Mouse (Mus musculus): ENCODE data around the gene Spta1.

Gene Spta1

GRCm38 (mm10) chr1:174172605-174173004, at the start of gene Spta1:
Gene Spta1 (plus strand): TSS chr1:174172776.
- in situ Hi-C loops (cut with MboI, MseI) = no loop called here

- in situ Hi-C loops (cut with MboI, MseI) = no loop called here
Measured at GRCm38 (mm10) chr1:174131217-174131616, 41.4 kb upstream of the Spta1 start, which contains the start of gene Olfr424. Gene Olfr424 (plus strand): TSS chr1:174131517.

- in situ Hi-C loops (cut with MboI, MseI) = no loop called here
Measured at GRCm38 (mm10) chr1:174131999-174132398, 40.6 kb upstream of the Spta1 start.

- in situ Hi-C loops (cut with MboI, MseI) = no loop called here
Measured at GRCm38 (mm10) chr1:174141384-174141783, 31.2 kb upstream of the Spta1 start.

GRCm38 (mm10) chr1:174146696-174147095, 25.9 kb upstream of the Spta1 start:
- in situ Hi-C loops (cut with MboI, MseI) = no loop called here

GRCm38 (mm10) chr1:174149289-174149688, 23.3 kb upstream of the Spta1 start:
- in situ Hi-C loops (cut with MboI, MseI) = no loop called here

DNA sequence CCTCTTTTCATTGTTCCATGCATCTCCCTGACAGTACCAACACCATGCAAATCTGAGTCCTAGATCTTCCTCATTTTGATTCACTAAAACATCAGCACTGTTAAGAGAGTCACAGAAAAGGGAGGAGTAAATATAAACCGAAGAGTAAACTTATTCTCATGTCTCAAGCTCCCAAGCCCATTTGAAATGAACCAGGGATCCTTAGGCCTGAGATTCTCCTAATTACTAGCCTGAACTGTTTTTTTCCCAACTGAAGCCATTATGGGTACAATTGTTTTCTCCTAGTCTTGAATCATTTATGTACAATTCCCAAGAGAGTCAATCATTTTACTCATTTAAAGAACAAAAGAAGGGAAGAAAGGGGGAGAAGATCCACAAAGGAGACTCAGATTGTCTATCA, 17.2 kb upstream of the Spta1 start, which contains the start of gene Olfr420:
TSS of gene Olfr420 (plus strand) at position 301 of the 400 bp plus-strand sequence.
- in situ Hi-C loops (cut with MboI, MseI) = no loop called here

GRCm38 (mm10) chr1:174157622-174158021, 15.0 kb upstream of the Spta1 start:
- in situ Hi-C loops (cut with MboI, MseI) = no loop called here

- in situ Hi-C loops (cut with MboI, MseI) = no loop called here
Measured at GRCm38 (mm10) chr1:174158512-174158911, 14.1 kb upstream of the Spta1 start.

DNA sequence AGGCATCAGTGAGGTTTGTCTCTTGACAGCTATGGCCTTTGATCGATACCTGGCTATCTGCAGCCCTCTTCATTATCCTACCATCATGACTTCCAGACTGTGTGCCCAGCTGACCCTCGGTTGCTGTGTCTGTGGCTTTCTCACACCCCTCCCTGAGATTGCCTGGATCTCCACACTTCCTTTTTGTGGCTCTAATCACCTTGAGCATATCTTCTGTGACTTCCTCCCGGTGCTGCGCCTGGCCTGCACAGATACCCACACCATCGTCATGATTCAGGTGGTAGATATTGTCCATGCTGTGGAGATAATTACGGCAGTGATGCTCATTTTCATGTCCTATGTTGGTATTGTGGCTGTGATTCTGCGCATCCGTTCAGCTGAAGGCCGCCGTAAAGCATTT, 13.5 kb upstream of the Spta1 start:
- in situ Hi-C loops (cut with MboI, MseI) = no loop called here

DNA sequence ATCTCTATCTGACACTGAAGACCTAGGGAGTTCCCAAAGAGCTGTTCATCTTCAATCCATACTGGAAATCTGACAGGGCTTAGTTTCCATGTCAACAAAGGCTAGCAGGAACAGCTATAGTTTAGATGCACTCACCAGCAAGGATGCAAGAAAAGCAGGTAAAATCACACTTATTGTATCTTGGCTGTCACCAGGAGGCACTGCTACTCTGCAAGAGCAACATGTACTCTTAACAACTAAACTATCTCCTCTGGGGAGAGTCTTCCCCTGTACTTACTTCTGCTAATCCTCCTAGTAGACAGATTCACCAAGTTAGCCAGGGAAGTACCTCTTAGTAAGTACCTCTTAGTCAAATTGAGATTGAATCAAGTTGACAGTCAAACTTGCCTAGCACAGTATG, 3.6 kb upstream of the Spta1 start:
- in situ Hi-C loops (cut with MboI, MseI) = no loop called here

- in situ Hi-C loops (cut with MboI, MseI) = no loop called here
Measured at GRCm38 (mm10) chr1:174170706-174171501, 1.7 kb upstream of the Spta1 start.

- in situ Hi-C loops (cut with MboI, MseI) = no loop called here
Measured at GRCm38 (mm10) chr1:174171537-174171936, 1.0 kb upstream of the Spta1 start.

DNA sequence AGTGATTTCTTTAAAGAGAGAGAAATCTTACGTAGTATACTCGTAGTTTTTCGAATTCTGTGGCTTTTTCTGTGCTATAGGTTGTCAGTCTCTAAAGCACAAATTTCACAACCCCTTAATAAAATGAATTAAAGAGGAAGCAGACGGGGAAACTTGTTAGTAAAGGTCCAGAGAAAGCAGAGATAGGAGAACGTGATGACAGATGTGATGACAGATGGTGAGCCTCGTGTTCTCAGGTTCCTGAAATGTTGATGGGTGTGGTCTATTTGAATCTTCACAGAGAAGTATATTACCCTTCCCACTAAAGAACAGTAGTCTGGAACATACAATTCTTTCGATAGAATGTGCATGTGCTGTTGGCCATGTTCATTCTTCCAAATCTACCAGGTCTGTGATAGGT, 32.1 kb downstream of the Spta1 start:
- in situ Hi-C loops (cut with MboI, MseI) = no loop called here

GRCm38 (mm10) chr1:174212286-174212685, 39.7 kb downstream of the Spta1 start:
- in situ Hi-C loops (cut with MboI, MseI) = no loop called here

GRCm38 (mm10) chr1:174215270-174216038, 42.9 kb downstream of the Spta1 start:
- in situ Hi-C loops (cut with MboI, MseI) = no loop called here

- in situ Hi-C loops (cut with MboI, MseI) = no loop called here
Measured at GRCm38 (mm10) chr1:174216528-174217204, 44.1 kb downstream of the Spta1 start.

DNA sequence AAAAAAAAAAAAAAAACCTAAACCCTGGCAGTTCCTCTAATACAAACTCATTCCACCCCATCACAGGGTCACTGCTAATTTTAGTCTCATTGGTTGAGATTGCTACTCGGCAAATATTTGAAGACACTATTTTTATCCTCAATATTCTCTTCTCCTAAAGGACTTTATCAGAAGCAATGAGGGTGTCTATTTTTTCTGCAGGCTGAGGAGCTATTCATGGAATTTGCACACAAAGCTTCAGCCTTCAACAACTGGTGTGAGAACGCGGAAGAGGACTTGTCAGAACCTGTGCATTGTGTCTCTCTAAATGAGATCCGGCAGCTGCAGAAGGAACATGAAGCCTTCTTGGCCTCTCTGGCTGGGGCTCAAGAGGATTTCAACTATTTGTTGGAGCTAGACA, 67.3 kb downstream of the Spta1 start:
- in situ Hi-C loops (cut with MboI, MseI) = no loop called here

- in situ Hi-C loops (cut with MboI, MseI) = no loop called here
Measured at GRCm38 (mm10) chr1:174244621-174245020, 72.0 kb downstream of the Spta1 start.

DNA sequence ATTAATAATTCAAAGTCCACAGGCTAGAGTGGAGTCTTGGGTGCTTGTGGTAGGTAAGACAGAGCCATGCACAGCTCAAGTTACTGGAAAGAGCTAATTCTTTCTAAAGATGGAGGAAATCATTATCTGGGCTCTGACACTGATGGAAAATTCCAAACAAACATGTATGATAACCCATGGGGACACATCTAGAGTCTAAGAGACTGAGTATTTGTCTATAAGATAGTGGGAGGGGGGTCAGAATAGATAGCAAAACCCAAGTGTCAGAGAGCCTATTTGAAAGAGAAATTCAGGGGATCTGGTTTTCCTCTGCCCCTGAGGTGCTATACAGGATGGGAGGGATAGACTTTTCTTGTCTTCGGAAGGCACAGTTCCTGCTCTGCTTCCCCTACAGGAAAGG, 73.5 kb downstream of the Spta1 start:
- in situ Hi-C loops (cut with MboI, MseI) = no loop called here

GRCm38 (mm10) chr1:174247170-174247569, 74.6 kb downstream of the Spta1 start:
- in situ Hi-C loops (cut with MboI, MseI) = no loop called here

DNA sequence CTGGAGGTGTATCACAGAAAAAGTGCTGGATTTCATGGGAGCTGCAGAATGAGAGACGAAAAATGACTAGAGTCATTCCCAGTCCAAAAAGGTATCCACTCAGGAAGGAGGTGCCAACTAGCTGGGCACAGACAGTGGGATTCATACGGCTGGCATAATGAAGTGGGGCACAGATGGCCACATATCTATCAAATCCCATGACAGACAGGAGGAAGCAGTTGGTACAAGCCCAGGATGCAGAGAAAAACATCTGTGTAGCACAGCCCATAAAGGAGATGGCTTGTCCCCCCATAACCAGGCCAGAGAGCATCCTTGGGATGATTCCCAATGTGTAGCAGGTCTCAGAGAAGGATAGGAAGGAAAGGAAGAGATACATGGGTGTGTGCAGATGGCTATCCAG, 77.8 kb downstream of the Spta1 start:
- in situ Hi-C loops (cut with MboI, MseI) = no loop called here

Measured in regulatory T cell (primary cell).